Mouse (Mus musculus) spleen, adult 18-20 months (tissue): ENCODE results near the gene Gpr27.

Experiments used
- DNase-seq, 2 experiments: peaks; one replicate each; pipeline ENCODE4 v3.0.0; 2022; ENCODE audit warnings: mixed read lengths in 2 of 2

The Gpr27 gene

DNA sequence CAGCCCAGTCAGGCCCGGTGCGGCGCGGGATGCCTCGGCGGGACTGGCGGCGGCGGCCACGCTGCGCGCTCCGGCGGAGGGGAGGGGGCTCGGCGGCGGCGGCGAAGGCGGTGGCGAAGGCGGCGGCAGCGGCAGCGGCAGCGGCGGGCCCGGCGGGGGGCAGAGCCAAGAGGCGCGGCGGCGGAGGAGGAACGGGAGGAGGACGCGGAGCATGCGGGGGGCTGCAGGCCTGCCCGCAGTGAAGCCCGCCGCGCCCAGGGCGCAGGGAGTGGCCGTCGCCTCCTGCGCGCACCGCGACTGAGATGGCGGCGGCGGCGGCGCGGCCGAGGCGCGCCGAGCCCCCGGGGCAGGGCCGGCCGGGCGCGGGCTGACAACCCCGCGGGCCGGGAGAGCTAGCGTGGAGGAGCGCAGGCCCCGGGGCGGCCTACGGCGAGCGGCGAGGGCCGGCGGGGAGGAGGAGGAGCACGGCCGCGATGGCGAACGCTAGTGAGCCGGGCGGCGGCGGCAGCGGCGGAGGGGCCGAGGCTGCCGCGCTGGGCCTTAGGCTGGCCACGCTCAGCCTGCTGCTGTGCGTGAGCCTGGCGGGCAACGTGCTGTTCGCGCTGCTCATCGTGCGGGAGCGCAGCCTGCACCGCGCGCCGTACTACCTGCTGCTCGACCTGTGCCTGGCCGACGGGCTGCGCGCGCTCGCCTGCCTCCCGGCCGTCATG lies at the start of gene Gpr27:
Gene Gpr27 (plus strand): TSS at position 474 of the 710 bp plus-strand sequence.
- DNase-seq: no peak

DNA sequence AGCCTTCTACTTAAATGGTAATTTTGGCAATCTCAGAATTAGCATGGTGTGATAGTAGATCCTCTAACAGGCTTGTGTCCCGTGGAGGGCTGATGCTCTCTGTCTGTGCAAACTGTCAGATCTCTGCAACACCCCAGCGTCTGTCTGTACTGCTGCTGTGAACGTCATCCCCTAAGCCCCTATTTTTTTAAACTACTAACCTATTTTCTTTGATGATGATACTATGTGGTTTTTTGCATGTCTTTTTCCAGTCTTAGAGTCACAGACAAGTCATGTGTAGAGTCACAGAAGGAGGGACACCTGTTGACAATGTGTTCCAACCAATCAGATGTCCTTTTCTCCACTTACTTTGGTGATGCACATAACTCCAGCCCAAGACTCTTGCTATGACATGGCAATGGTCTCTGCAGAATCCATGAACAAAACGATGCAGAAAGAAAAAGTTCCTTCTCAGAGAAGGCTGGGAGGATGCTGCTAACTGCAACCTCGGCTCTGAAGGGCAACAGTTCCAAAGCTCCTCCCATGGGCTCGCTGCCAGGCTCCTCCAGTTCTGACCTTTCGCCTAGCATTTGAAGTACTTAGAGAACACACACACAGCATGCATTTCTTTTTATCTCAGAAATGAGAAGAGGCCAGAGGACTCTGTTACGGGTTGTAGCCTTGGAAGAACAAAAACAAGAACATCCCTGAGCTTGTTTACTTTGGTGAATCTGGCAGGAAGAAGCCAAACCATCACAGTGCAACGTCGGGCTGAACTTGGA lies 48.9 kb upstream of the Gpr27 start:
- no peak for DNase-seq

DNA sequence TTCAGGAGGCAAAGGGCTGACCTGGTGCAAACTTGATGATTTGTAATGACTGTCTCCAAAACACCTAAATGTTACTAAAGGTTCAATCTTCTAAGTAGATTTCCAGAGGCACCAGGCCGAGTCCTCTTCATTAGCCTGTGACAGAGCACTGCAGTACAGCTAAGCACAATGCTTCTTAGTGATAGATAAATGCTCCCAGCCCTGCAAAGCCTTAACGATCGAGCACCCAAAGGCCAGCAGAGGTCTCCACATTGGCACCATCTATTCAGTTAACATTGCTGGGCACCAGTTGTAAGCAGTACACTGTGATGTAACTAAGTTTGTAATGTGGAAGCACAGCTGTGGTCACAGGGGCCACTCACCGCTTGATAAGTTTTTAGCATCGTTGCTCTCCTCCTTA lies 48.1 kb upstream of the Gpr27 start:
- no peak for DNase-seq

DNA sequence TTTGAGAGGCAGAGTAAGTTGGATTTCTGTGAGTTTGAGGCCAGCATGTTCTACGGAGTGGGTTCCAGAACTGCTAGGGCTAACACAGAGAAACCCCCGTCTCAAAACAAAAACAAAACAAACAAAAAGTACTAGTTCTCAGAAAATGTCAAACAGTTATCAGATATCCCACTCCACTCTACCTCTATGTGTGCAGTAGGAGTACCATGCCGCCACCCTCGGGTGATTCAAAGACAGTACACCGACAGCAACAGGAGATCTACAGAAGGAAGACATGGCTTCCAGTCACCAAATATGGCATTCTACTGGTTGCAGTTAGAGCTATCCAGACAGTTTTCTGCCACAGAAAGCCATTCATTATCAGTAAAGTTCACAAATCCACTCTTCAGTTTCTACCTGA lies 47.6 kb upstream of the Gpr27 start:
- DNase-seq: no peak

DNA sequence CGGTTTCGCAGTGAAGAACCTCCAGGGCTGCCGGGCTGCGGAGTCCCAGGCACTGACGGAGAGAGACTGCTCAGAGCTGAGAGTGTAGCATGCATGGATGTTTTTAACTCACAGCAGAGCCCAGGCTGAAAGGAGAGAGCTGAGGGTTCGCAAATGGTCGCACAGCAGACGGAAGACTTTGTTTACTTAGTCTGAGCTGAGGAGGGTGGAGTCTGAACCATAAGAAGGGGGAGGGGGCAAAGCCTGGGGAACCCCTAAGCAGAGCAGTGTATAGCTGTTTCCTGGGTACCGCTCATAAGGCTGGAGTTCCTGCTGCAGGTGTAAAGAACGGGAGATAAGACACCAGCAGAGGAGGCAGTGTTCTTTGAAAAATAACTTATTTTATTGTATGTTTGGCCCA lies 46.1 kb upstream of the Gpr27 start:
- DNase-seq: no peak

DNA sequence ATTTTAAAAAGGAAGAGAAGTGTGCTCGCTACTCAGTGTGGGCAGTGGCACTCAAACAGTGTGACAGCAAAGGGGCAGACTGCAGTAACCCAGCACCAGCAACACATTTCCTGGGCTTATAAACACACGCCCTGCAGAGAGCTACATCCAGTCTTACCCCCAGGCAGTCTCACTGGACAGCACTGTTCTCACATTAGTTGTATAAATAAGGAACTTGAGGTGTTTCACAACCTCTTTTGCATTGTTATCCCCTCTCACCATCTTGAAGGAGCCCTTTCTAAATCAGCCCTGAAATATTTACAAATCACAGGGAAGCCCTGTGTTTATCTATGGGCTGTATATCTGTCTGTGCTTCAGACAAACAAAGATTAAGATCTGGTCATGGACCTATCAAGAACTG lies 43.2 kb upstream of the Gpr27 start:
- no peak for DNase-seq

DNA sequence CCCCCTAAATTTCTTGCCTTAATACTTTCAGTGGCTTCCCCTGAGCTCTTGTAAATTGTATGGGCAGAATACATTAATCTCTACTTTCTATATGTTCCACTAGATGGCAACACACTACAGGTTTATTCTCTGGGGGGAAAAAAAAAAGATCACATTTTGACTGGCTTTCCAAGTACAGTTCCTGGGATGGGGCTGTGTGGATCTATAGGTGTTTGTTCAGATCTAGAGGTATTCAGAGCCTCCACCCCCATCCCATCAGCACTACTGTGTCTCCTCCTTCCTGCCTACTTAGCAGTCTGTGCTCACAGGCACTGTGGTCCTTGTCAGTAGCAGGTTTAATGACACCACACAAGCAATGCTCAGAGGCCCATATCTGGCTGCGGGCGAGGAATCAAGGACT lies 40.1 kb upstream of the Gpr27 start:
- no peak for DNase-seq

DNA sequence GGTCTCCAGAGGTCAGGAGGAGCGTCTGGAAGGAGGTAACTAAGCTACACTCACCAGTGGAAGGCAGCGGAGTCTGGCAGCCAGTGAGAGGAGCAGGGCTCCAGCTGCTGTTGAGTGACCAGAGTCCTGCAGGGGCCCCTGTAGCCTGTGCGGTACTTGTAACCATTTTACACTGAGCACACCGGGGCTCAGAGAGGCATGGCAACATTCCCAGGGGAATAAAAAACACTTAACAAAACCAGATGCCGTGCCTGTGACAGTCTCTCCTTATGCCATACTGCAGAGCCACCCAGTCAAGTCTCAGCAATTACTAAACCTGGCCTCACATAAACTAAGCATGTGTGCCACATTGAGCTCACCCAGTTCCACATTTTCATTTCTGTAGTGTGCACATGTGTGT lies 38.1 kb upstream of the Gpr27 start:
- no peak for DNase-seq

DNA sequence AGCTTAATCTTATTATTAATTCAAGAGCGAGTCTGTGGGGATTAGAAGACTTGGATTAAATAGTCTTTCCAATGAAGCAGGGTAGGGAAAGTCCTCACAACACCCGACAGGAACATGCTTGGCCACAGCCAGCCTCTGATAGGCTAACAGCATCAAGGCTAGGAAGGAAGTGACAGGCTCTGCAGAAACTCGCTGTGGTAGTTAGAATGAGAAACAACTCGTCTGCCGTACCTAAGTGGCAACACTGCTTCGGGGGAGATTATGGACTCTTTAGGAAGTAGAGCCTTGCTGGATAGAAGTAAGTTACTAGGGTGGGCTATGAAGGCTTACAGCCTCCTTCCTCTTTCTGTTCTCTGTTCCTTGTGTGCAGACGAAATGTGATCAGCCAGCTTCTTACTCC lies 37.0 kb upstream of the Gpr27 start:
- DNase-seq: no peak

DNA sequence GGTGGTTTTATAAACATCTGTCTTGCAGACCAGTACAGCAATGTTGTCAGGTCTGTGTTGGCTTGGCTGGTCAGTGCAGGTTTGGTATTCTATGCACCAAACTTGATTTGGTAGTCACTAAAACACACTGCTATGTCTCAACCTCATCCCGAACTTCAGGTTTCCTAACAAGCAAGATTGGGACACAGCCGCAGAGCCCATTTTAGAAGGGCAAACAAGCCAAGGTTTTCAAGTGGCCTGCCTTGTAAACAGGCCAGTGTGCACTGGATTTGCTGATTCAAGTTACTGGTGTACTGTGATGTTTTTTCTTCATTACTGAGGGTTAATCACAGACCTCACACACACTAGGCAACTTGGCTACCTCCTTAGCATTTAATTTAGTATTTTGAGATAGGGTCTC lies 36.4 kb upstream of the Gpr27 start:
- DNase-seq: no peak

DNA sequence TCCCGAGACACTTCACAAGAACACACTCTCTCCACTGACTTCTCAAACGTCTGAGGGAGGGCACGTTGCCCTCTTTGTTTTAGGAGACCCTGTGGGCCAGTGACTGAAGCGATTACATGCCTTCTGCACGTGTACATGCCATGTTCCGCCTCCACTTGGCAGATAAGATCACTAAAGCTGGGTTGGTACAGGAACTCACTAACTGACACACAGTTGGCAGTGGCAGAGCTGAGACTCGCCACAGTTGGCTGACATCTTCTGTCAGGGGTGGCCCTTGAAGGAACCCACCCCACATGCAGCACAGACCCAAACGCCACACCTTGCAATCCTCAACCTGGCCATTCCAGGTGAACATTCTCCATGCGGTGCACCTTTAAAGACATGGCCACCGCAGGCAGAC lies 33.9 kb upstream of the Gpr27 start:
- DNase-seq: no peak

DNA sequence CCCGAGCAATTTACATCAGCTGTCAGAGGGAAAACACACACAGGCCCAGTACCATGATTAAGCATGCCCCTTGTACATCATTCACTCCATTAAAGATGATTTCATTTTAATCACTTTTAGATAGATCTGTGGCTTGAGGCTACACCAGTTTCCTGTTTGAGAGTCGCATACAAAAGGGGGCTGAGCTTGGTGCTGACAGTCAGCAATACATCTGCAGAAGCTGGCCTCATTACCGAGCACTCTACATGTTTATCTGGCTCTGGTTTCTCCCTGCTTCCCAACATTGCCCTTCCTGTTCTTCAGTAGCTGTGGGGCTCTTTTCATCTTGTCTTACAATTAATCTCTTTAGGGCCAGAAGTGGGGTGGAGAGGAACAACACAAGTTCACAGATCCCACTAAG lies 32.0 kb upstream of the Gpr27 start:
- DNase-seq: no peak

DNA sequence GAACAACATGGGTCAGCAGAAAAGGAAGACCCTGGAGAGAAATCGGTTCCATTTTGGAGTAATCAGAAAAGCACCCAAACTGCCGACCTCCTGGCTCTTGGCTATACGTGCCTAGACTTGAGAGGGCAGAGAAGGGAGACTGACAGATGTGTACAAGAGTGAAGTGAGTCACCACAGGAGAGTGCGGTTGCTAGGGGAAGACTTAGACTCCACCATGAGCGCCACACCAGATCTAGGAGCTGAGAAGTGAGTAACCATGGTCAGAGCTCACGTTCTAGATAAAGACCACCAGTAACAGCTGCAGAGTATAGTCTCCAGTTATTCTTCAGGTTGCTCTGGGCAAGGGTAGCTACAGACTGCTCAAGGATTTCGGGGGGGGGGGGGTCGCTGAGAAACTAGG lies 29.2 kb upstream of the Gpr27 start:
- DNase-seq: no peak

DNA sequence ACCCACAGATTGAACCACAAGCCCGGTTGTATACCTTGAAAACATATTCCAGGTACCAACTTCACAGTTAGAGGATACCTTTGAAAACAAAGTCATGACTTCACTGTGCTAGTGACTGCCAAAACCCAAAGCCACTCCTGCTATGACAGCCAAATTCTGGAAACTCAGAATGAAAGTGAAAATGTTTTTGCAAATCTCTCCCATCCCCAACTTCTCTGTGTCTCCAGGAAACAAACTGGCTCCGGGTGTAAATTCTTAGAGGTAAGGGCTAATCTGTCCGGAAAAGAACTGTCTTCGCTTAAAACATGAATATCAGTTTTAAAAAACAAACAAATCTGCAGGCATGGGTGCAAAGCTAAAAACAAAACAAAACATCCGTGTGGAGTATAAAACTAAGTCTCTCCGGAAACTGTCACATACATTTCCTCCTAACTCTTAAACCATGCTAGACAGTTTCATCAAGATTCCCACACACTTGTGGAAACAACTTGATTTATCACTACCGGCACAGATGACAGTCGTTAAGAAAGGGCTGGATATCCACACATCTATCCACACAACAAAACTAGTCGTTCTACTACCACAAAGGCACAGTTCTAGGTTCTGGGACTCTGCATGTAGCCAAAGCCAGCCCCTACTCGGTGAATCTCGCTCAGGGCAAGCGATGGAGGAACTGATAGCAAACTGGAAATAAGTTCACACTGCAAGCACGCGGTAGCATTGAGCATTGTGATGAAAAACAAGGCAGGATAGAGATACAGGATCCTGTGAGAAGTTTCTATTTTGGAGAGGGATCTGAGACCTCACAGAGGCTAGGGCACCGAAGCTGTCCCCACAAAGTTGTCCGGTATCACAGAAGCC lies 26.8 kb upstream of the Gpr27 start:
- DNase-seq: no peak

DNA sequence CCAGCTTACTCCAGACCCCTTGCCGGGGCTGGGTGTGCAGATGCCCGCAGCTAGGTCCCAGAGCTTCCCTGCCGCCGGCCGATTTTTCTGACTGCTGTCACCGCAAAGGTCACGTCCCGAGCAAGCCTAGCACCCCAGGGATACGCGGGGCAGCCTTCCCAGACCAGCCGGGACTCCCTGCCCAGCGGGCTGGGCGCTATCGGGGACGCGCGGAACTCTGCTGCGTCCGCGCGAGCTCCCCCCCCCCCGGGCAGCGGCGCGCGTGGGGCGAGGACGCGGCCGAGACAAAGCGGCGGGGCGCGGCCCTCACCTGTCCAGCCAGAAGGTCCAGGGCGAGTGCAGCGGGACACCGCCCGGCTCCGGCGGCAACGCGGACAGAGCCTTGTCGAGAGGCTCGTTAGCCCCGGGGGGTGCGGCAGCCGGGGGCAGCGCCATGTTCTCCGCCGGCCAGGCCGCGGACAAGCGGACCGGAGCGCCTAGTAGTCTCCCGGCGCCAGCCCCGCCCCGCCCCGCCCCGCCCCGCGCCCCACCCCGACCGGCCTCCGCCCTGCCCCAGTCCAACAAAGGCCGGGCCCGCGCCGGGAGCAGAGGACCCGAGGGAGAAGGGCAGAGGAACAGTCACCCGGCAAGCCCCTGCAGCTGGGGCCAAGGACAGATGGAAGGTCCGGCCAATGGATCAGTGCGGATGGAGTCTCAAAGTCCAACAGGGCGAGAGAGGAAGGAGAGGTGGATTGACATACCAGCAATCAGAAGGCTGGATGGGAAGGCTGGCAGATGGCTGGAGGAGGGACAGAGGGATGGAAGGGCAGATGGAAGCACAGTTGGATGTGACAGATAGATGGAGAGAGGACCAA lies 25.9 kb upstream of the Gpr27 start, which contains the start of the genes Eif4e3 and Gm20696:
Gene Eif4e3 (minus strand): TSS at position 454 of the 854 bp plus-strand sequence.
Gene Gm20696 (minus strand): TSS at position 480 of the 854 bp plus-strand sequence.
- peak; percentile 22 to 56 for DNase-seq

DNA sequence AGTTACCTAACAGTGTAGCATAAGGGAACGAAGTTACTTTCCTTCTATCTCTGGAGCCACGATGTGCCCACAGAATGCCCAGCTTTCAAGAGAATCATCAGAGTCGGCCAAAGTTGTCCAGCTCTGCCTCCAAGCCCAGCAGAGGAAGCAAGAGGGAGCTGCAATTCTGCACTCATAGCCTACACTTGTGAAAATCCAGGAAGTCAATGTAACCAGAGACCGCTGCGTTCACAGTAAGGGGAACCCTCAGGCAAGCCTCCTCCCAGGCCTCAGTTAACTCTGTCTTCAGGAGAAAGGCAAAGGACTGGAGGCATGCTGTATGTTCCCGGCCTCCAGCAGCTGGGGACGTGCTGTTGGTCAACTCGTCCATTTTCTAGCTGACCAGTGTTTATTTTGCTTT lies 25.2 kb upstream of the Gpr27 start:
- no peak for DNase-seq

DNA sequence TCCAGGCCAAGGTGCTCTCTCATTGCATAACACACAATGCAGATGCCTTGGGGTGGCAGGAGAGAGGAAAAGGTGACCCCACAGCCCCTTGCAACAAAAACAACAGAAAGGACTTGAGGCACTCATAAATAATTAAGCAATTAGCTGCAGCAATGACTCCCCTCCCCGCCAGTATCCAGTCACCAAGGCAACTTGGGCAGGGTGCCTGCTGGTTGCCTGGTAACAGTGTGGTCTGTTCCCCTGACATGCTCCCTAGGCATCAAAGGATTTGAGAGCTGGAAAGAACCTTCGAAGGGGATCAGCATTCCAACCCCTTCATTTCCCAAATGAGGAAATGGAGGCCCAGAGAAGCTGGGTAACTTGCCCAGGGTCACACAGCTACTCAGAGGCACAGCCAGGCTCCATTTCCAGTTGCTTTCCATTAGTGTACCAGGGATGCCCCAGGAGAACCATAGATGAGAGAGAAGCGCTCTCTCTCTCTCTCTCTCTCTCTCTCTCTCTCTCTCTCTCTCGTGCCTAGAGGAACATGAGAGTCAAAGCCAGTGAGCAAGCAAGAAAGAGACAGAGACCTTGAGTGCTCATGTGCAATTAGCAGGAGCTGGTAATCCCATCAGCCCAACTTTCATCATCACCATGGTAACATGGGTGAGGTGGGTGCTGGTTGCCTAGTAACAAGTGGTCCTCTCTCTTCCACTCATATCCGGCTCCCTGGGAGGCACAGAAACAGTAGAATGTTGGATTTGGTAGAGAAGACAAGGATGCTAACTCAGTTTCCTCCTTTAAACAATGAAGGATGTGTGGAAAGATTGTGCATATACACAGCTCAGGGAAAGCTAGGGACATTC lies 22.8 kb upstream of the Gpr27 start:
- no peak for DNase-seq

DNA sequence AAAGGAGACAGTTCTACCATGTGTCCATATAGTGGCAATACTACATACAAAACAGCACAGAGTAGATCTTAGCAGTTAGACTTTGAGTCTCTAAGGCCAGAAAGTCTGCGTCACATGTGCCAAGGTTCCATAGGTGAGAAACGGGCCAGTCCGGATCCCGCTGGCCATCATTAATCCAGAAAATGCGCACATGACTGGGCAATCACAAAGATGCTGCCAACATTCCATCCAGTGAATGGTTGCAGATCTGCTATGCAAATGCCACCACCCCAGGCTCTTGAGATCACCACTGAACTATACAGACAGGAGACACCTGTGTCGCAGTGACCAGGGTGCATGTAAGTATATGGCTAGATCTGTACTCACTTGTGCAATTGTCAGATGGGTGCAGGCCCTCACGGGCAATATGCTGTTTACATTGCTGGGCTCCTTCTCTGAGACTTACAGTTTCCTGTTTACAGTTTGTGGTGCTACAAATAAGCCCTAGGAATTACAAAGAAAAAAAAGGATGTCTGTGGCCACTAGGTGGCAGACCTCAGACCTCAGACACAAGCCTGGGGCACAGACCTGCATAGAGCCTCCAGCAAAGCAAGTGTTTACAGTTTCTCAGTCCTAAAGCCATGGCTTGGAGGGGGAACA lies 21.9 kb upstream of the Gpr27 start:
- peak in 1 of 2 experiments; percentile 47 for DNase-seq

DNA sequence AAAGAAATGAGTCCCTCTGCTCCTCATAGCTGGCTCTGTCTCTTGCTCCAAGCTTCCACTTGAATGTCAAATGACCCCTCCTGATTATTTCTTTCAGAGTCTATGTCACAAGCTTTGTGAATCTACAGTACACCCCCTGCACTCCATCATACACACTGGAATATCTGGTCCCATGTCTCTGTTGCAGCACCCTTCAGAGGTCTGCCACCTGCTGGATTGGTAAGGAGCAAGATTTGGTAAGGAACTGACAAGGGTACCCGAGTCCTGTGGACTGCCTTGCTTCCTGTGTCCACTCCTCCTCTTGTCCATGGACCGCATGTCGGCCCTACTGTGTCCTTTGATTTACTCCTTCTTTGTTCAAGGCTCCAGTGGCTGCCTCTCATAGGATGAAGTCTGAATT lies 20.7 kb upstream of the Gpr27 start:
- no peak for DNase-seq

DNA sequence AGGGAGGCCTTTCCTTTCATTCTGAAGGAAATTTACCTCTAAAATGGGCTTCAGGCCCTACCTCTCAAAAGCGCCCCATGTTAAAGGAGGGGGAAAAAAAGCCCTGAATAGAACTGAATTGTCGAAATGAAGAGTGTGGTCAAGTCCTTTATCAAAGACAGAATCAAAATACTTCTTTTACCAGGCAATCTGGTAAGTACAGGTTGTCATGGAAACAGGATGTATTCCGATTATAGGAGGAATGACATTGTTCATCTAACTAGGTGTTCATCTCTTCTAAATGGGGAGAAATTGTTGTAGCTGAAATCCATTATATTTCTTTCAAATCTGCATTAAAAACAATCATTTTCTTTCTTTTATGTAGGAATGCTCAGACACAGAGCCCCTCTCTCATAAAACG lies 18.0 kb upstream of the Gpr27 start:
- no peak for DNase-seq

DNA sequence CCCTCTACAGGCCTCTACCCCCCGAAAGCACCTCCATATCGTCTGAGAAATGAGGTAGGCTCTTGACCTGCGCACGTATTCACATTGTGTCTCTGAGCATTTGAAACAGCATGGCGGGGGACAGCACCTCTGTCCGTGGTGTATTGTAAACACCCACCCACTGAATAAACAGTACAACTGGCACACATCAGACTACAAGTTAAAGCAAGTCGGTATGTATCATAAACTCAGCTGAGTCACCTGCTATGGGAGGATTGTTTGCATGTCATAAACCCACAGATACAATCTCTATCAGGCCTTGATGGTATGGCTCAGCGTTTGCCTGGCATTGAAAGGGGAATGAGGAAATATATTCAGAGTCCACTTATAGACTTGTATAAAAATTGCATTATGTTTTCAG lies 15.2 kb upstream of the Gpr27 start:
- DNase-seq: no peak
